Mouse (Mus musculus): ENCODE measurements around the gene Zg16. TPM values are rescaled to one million over a fixed set of nuclear protein-coding genes. Genes with fewer than 3 reads are reported as not detected.

Zg16 gene
- polyA plus RNA-seq, 1 experiment from 2014 or later = not detected

DNA sequence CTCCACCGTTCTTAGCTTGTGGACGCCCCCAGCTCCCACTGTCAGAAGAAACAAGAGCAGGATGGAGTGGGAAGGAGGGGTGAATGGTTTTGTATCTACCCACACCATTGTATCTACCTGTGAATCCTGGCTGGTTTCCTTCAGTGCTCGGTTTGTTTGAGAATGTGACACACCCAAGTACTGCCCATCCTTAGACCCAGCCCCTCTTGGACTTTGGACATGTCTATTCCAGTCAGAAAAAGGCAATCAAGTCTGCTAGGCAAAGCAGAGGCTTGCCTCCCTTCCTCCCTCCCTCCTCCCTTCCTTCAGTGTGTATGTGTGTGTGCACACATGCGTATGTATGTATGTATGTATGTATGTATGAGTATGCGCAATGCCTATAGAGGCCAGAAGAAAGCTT, 83.5 kb downstream of the Zg16 start:
- H3K36me3 ChIP-seq = no peaks in the 10 kb centered on the region
- no peaks in the 10 kb centered on the region for H3K27me3 ChIP-seq
- WGBS = 92% methylated on average over 5 of the region's 5 CpGs
- H3K27ac ChIP-seq = no peak overlapping the region
- no peak overlapping the region for H3K4me3 ChIP-seq
- no peak overlapping the region for H3K4me2 ChIP-seq
- no peak overlapping the region for H3K9ac ChIP-seq
- ATAC-seq (ENCODE audit: low FRiP score) = no peak
- H3K9me3 ChIP-seq = no peaks in the 10 kb centered on the region; the same call in 1 of the 2 replicates
- peaks cover 5% of the 10 kb centered on the region; the same call in 1 of the 2 replicates for H3K4me1 ChIP-seq (replicated peaks)

Small RNA genes within 50 kb of the gene (microRNA-seq; reads per million reads assigned to microRNA genes)
- gene Gm44343 = not detected

Other genes with a start within 250 kb of the Zg16 start
- gene Doc2a, start 239.9 kb downstream of the Zg16 start, polyA plus RNA-seq (2015; fragmentation: Nextera tagmentation; extraction: Ambion mirVana) = 7.1 and 9.3 TPM in 2 replicates
- 20.2 and 25.7 TPM in 2 replicates for gene Hirip3, start 225.4 kb downstream of the Zg16 start, polyA plus RNA-seq (2015; fragmentation: Nextera tagmentation; extraction: Ambion mirVana)
- gene Ino80e, start 225.0 kb downstream of the Zg16 start, polyA plus RNA-seq (2015; fragmentation: Nextera tagmentation; extraction: Ambion mirVana) = 81.8 and 89.4 TPM in 2 replicates
- 57.2 and 57.4 TPM in 2 replicates for gene Taok2, start 202.6 kb downstream of the Zg16 start, polyA plus RNA-seq (2015; fragmentation: Nextera tagmentation; extraction: Ambion mirVana)
- 26.3 and 28.4 TPM in 2 replicates for gene Tmem219, start 164.4 kb downstream of the Zg16 start, polyA plus RNA-seq (2015; fragmentation: Nextera tagmentation; extraction: Ambion mirVana)
- gene Kctd13, start 158.4 kb downstream of the Zg16 start, polyA plus RNA-seq (2015; fragmentation: Nextera tagmentation; extraction: Ambion mirVana) = 98.7 and 101 TPM in 2 replicates
- gene Asphd1, start 137.7 kb downstream of the Zg16 start, polyA plus RNA-seq (2015; fragmentation: Nextera tagmentation; extraction: Ambion mirVana) = 6.1 and 6.4 TPM in 2 replicates
- gene Sez6l2, start 136.8 kb downstream of the Zg16 start, polyA plus RNA-seq (2015; fragmentation: Nextera tagmentation; extraction: Ambion mirVana) = 32.7 and 36.7 TPM in 2 replicates
- gene Cdipt, start 111.4 kb downstream of the Zg16 start, polyA plus RNA-seq (2015; fragmentation: Nextera tagmentation; extraction: Ambion mirVana) = 109 and 112 TPM in 2 replicates
- 1.2 and 1.4 TPM in 2 replicates for gene Cdiptos, start 111.2 kb downstream of the Zg16 start, polyA plus RNA-seq (2015; fragmentation: Nextera tagmentation; extraction: Ambion mirVana)
- gene Mvp, start 72.7 kb downstream of the Zg16 start, polyA plus RNA-seq (2015; fragmentation: Nextera tagmentation; extraction: Ambion mirVana) = 4.5 and 5.2 TPM in 2 replicates
- gene Pagr1b, start 70.8 kb downstream of the Zg16 start, polyA plus RNA-seq (2015; fragmentation: Nextera tagmentation; extraction: Ambion mirVana) = 0.45 and 1.1 TPM in 2 replicates
- gene Pagr1a, start 70.0 kb downstream of the Zg16 start, polyA plus RNA-seq (2015; fragmentation: Nextera tagmentation; extraction: Ambion mirVana) = 41.8 and 53.4 TPM in 2 replicates
- gene Gm42742, start 66.2 kb downstream of the Zg16 start, polyA plus RNA-seq (2015; fragmentation: Nextera tagmentation; extraction: Ambion mirVana) = 66.8 and 73.4 TPM in 2 replicates
- 18.3 and 19.2 TPM in 2 replicates for gene Prrt2, start 66.1 kb downstream of the Zg16 start, polyA plus RNA-seq (2015; fragmentation: Nextera tagmentation; extraction: Ambion mirVana)
- 59.8 and 60.8 TPM in 2 replicates for gene Maz, start 60.3 kb downstream of the Zg16 start, polyA plus RNA-seq (2015; fragmentation: Nextera tagmentation; extraction: Ambion mirVana)
- 30.2 and 32.6 TPM in 2 replicates for gene Kif22, start 44.9 kb downstream of the Zg16 start, polyA plus RNA-seq (2015; fragmentation: Nextera tagmentation; extraction: Ambion mirVana)
- gene AI467606, start 4.0 kb upstream of the Zg16 start, polyA plus RNA-seq (2015; fragmentation: Nextera tagmentation; extraction: Ambion mirVana) = 1.5 and 2.1 TPM in 2 replicates
- gene Qprt, start 34.9 kb upstream of the Zg16 start, polyA plus RNA-seq (2015; fragmentation: Nextera tagmentation; extraction: Ambion mirVana) = 0.54 and 0.68 TPM in 2 replicates
- gene Spn, start 50.5 kb upstream of the Zg16 start, polyA plus RNA-seq (2015; fragmentation: Nextera tagmentation; extraction: Ambion mirVana) = 0.06 and 0.09 TPM in 2 replicates
- gene Cd2bp2, start 108.7 kb upstream of the Zg16 start, polyA plus RNA-seq (2015; fragmentation: Nextera tagmentation; extraction: Ambion mirVana) = 83.1 and 84.6 TPM in 2 replicates
- 28.0 and 31.3 TPM in 2 replicates for gene Tbc1d10b, start 121.1 kb upstream of the Zg16 start, polyA plus RNA-seq (2015; fragmentation: Nextera tagmentation; extraction: Ambion mirVana)
- 11.0 and 15.5 TPM in 2 replicates for gene Mylpf, start 121.6 kb upstream of the Zg16 start, polyA plus RNA-seq (2015; fragmentation: Nextera tagmentation; extraction: Ambion mirVana)
- gene Zfp553, start 145.7 kb upstream of the Zg16 start, polyA plus RNA-seq (2015; fragmentation: Nextera tagmentation; extraction: Ambion mirVana) = 58.8 and 61.9 TPM in 2 replicates
- 21.8 and 23.1 TPM in 2 replicates for gene Sept1, start 145.8 kb upstream of the Zg16 start, polyA plus RNA-seq (2015; fragmentation: Nextera tagmentation; extraction: Ambion mirVana)
- gene Zfp771, start 156.9 kb upstream of the Zg16 start, polyA plus RNA-seq (2015; fragmentation: Nextera tagmentation; extraction: Ambion mirVana) = 54.4 and 57.4 TPM in 2 replicates
- 121 and 124 TPM in 2 replicates for gene Dctpp1, start 173.4 kb upstream of the Zg16 start, polyA plus RNA-seq (2015; fragmentation: Nextera tagmentation; extraction: Ambion mirVana)
- gene Sephs2, start 186.7 kb upstream of the Zg16 start, polyA plus RNA-seq (2015; fragmentation: Nextera tagmentation; extraction: Ambion mirVana) = 59.7 and 60.7 TPM in 2 replicates
- 0.32 and 0.38 TPM in 2 replicates for gene Itgal, start 208.9 kb upstream of the Zg16 start, polyA plus RNA-seq (2015; fragmentation: Nextera tagmentation; extraction: Ambion mirVana)

Data from hindbrain, embryonic 13.5 days (tissue).